Comparison of ENCODE assay signal across 30 mouse cellular contexts in the genomic region with DNA sequence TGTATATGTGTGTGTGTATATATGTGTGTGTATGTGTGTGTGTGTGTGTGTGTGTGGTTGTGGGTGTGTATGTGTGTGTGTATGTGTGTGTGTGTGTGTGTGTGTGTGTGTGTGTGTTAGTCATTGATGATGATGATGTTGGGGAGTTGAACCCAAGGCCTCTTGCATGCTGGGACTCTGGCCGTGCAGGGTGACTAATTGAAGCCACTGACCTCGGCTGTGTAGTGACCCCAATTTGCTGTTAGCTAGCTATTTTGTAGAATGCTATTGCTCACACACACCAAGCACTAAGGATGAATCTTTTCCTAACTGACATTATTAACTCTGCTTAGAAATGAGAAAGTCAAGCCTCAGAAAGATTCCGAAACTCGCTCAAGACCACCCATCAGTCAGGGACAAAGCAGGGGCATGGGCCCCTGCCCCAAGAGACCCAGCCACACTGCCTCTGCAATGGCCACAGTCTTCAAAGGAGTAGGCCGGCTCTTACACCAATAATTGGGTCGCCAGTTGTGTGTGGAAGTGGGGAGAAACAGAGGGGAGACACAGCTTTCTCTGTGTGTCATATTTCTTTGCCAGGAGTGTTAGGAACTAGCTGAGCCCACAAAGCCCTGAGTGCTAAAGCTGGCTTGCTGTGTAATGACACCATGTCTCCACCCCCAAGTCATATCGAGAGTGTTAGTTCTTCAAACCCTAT. TPM values are rescaled to one million over a fixed set of nuclear protein-coding genes. Genes with fewer than 3 reads are reported as not detected.
DNase-seq lines count a peak whose midpoint lies in the region; ATAC-seq and TF ChIP-seq lines count a peak whose summit lies in the region.
"Had no signal": no experiment of that assay in that cellular context is flagged by ENCODE, and none has a peak within 500 bp of the region (broad histone marks: within the 10 kb centered on the region; RNA-seq: fewer than 3 reads in every experiment).

No protein-coding gene starts in this region.

- no peaks in the 10 kb centered on the region for H3K9me3 ChIP-seq in heart, embryonic 15.5 days (replicated peaks)
- no peaks in the 10 kb centered on the region for H3K9me3 ChIP-seq in liver, postnatal 0 days (ENCODE audit: low read length)
- H3K9me3 ChIP-seq in forebrain, embryonic 15.5 days: no peaks in the 10 kb centered on the region
- H3K9me3 ChIP-seq: embryonic facial prominence, embryonic 10.5 days; embryonic facial prominence, embryonic 13.5 days; forebrain, embryonic 12.5 days; hindbrain, embryonic 10.5 days; hindbrain, embryonic 13.5 days; intestine, embryonic 15.5 days had no signal

- H3K27ac ChIP-seq in heart, embryonic 15.5 days: 0 out of 2 replicates have a peak overlapping the region, but pooled peaks have one; percentile 29
- peak overlapping the region; percentile 63 for H3K27ac ChIP-seq in liver, adult 2 months (replicated peaks; ENCODE audit: insufficient read depth, low read depth, low read length)
- no peak overlapping the region for H3K27ac ChIP-seq in liver, postnatal 0 days (ENCODE audit: low read depth)
- H3K27ac ChIP-seq in forebrain, embryonic 15.5 days (replicated peaks): no peak overlapping the region
- H3K27ac ChIP-seq: embryonic facial prominence, embryonic 10.5 days; embryonic facial prominence, embryonic 13.5 days; forebrain, embryonic 12.5 days; hindbrain, embryonic 10.5 days; hindbrain, embryonic 13.5 days; intestine, embryonic 15.5 days had no signal

- H3K9ac ChIP-seq in heart, embryonic 15.5 days: no peak overlapping the region
- no peak overlapping the region for H3K9ac ChIP-seq in liver, adult 2 months (ENCODE audit: low read depth, low read length)
- no peak overlapping the region for H3K9ac ChIP-seq in liver, postnatal 0 days (replicated peaks)
- no peak overlapping the region for H3K9ac ChIP-seq in forebrain, embryonic 15.5 days (replicated peaks)
- H3K9ac ChIP-seq: embryonic facial prominence, embryonic 13.5 days; forebrain, embryonic 12.5 days; hindbrain, embryonic 13.5 days; intestine, embryonic 15.5 days had no signal

- TF ChIP-seq POLR2A in liver, adult 2 months (IDR thresholded peaks at IDR 0.05; ENCODE audit: extremely low read depth, insufficient read depth, low read length): no peak

- TF ChIP-seq CTCF in liver, adult 2 months (IDR thresholded peaks at IDR 0.05; ENCODE audit: low read depth, low read length): no peak
- no peak for TF ChIP-seq CTCF in liver, postnatal 0 days (IDR thresholded peaks at IDR 0.05; ENCODE audit: low read depth)

- WGBS in heart, embryonic 15.5 days: 69% methylated on average over 7 of the region's 7 CpGs
- 71% methylated on average over 7 of the region's 7 CpGs for WGBS in liver, adult 2 months
- 68% methylated on average over 7 of the region's 7 CpGs for WGBS in liver, postnatal 0 days (ENCODE audit: insufficient replicate concordance)
- 63% methylated on average over 7 of the region's 7 CpGs for WGBS in forebrain, embryonic 15.5 days

- no peak overlapping the region for H3K4me2 ChIP-seq in heart, embryonic 15.5 days
- H3K4me2 ChIP-seq in liver, postnatal 0 days (ENCODE audit: low read depth, low read length): no peak overlapping the region
- no peak overlapping the region for H3K4me2 ChIP-seq in forebrain, embryonic 15.5 days (replicated peaks)
- H3K4me2 ChIP-seq: embryonic facial prominence, embryonic 13.5 days; forebrain, embryonic 12.5 days; hindbrain, embryonic 13.5 days; intestine, embryonic 15.5 days had no signal

- H3K4me3 ChIP-seq in heart, embryonic 15.5 days: no peak overlapping the region
- H3K4me3 ChIP-seq in liver, adult 2 months (ENCODE audit: insufficient read depth, low read depth, low read length): no peak overlapping the region
- H3K4me3 ChIP-seq in liver, postnatal 0 days (ENCODE audit: low read depth, low read length): no peak overlapping the region
- H3K4me3 ChIP-seq in forebrain, embryonic 15.5 days: no peak overlapping the region
- H3K4me3 ChIP-seq: embryonic facial prominence, embryonic 10.5 days; embryonic facial prominence, embryonic 13.5 days; erythroblast, embryonic 14.5 days; forebrain, embryonic 12.5 days; hindbrain, embryonic 10.5 days; hindbrain, embryonic 13.5 days; intestine, embryonic 15.5 days had no signal

- peak; percentile 45 for DNase-seq in adrenal gland, postnatal 14 days
- no peak for DNase-seq in adrenal gland, adult 8-10 months
- DNase-seq in heart, adult 8-10 months (ENCODE audit: low spot score): no peak
- DNase-seq in liver, adult 2 months (ENCODE audit: extremely low read depth, low read depth, low spot score): no peak
- no peak for DNase-seq in liver, postnatal 0 days
- DNase-seq: cerebellum, adult 11-12 months; cerebellum, adult 8-10 months; cerebellum, postnatal 36 days; embryo, embryonic 11 days; gastrocnemius, postnatal 10 days; gastrocnemius, postnatal 36 days; kidney, adult 18-20 months had no signal

- H3K4me1 ChIP-seq in heart, embryonic 15.5 days (replicated peaks): peaks cover 31% of the 10 kb centered on the region
- H3K4me1 ChIP-seq in liver, adult 2 months (ENCODE audit: control insufficient read depth, insufficient read depth, low read length): peaks cover 5% of the 10 kb centered on the region
- H3K4me1 ChIP-seq in liver, postnatal 0 days (ENCODE audit: insufficient read depth): peaks cover 7% of the 10 kb centered on the region
- peaks cover 3% of the 10 kb centered on the region; the same call in 1 of the 2 replicates for H3K4me1 ChIP-seq in forebrain, embryonic 15.5 days
- H3K4me1 ChIP-seq: forebrain, embryonic 12.5 days; hindbrain, embryonic 13.5 days had no signal

- ATAC-seq in heart, embryonic 15.5 days (replicated peaks; ENCODE audit: insufficient number of reproducible peaks, insufficient read depth, low FRiP score, low read depth): no peak
- ATAC-seq in liver, postnatal 0 days: no peak
- no peak for ATAC-seq in forebrain, embryonic 15.5 days (replicated peaks)
- ATAC-seq: activated CD4-positive, CD25-positive, alpha-beta regulatory T cell, adult 4 months; forebrain, embryonic 16.5 days; hindbrain, embryonic 16.5 days; intestine, embryonic 15.5 days had no signal

- TF ChIP-seq EP300 in liver, postnatal 0 days (IDR thresholded peaks at IDR 0.05; ENCODE audit: low read depth): no peak

- H3K36me3 ChIP-seq in heart, embryonic 15.5 days: no peaks in the 10 kb centered on the region
- H3K36me3 ChIP-seq in liver, adult 2 months (ENCODE audit: control insufficient read depth, insufficient read depth, low read length): no peaks in the 10 kb centered on the region
- no peaks in the 10 kb centered on the region for H3K36me3 ChIP-seq in liver, postnatal 0 days (replicated peaks; ENCODE audit: insufficient read depth, low read length)
- H3K36me3 ChIP-seq in forebrain, embryonic 15.5 days: no peaks in the 10 kb centered on the region
- H3K36me3 ChIP-seq: embryonic facial prominence, embryonic 10.5 days; embryonic facial prominence, embryonic 13.5 days; forebrain, embryonic 12.5 days; hindbrain, embryonic 10.5 days; hindbrain, embryonic 13.5 days; intestine, embryonic 15.5 days had no signal

- peaks cover 7% of the 10 kb centered on the region; the same call in 1 of the 2 replicates for H3K27me3 ChIP-seq in heart, embryonic 15.5 days
- H3K27me3 ChIP-seq in liver, adult 2 months (ENCODE audit: control insufficient read depth, insufficient read depth, low read length): no peaks in the 10 kb centered on the region
- no peaks in the 10 kb centered on the region for H3K27me3 ChIP-seq in liver, postnatal 0 days (ENCODE audit: insufficient read depth, low read length)
- no peaks in the 10 kb centered on the region for H3K27me3 ChIP-seq in forebrain, embryonic 15.5 days
- H3K27me3 ChIP-seq: intestine, embryonic 15.5 days had no signal

- H3K79me2 ChIP-seq in liver, adult 2 months (ENCODE audit: control insufficient read depth, insufficient read depth, low read length): no peaks in the 10 kb centered on the region

RNA-seq across cellular contexts. Expression of a gene that starts 6.1 kb away (rescaled TPM):
- 131 and 156 TPM in 2 replicates for total RNA-seq in adrenal gland, postnatal 14 days (2021)
- total RNA-seq in adrenal gland, adult 8-10 months (2022): 100 to 1,000 TPM in 2 of 4 experiments, 10 to 100 TPM in 2; 80.9 to 133 (median 107) TPM
- 52.0 and 57.2 TPM in 2 replicates for polyA plus RNA-seq in heart, embryonic 15.5 days (2015; fragmentation: Nextera tagmentation; extraction: Ambion mirVana)
- total RNA-seq in heart, adult 8-10 months (2022): 10 to 100 TPM; 44.8 to 57.2 (median 49.5) TPM
- total RNA-seq in liver, adult 2 months (2014; rRNA removed): 13.3 and 21.4 TPM in 2 replicates
- 30.5 and 35.3 TPM in 2 replicates for polyA plus RNA-seq in liver, adult 2 months (2012; rRNA removed)
- 22.6 and 22.9 TPM in 2 replicates for polyA plus RNA-seq in liver, postnatal 0 days (2015; fragmentation: Nextera tagmentation; extraction: Ambion mirVana)
- 3.7 and 5.6 TPM in 2 replicates for polyA plus RNA-seq in forebrain, embryonic 15.5 days (2015; fragmentation: Nextera tagmentation; extraction: Ambion mirVana)
- polyA plus RNA-seq: activated CD4-positive, CD25-positive, alpha-beta regulatory T cell, adult 4 months had no signal

RNA-seq across cellular contexts. Expression of a gene that starts 41.1 kb away (rescaled TPM):
- total RNA-seq in adrenal gland, postnatal 14 days (2021): not detected in 2 replicates
- not detected for total RNA-seq in adrenal gland, adult 8-10 months (2022)
- not detected in 2 replicates for polyA plus RNA-seq in heart, embryonic 15.5 days (2015; fragmentation: Nextera tagmentation; extraction: Ambion mirVana)
- not detected for total RNA-seq in heart, adult 8-10 months (2022)
- not detected in 2 replicates for total RNA-seq in liver, adult 2 months (2014; rRNA removed)
- polyA plus RNA-seq in liver, adult 2 months (2012; rRNA removed): not detected in 2 replicates
- not detected in 2 replicates for polyA plus RNA-seq in liver, postnatal 0 days (2015; fragmentation: Nextera tagmentation; extraction: Ambion mirVana)
- 0.15 and 0.34 TPM in 2 replicates for polyA plus RNA-seq in forebrain, embryonic 15.5 days (2015; fragmentation: Nextera tagmentation; extraction: Ambion mirVana)
- total RNA-seq: adrenal gland, adult 18-20 months; gastrocnemius, adult 18-20 months; gastrocnemius, postnatal 10 days; gastrocnemius, postnatal 36 days; granulocyte monocyte progenitor cell, adult 5-6 weeks; heart, postnatal 25 days had no signal
- polyA plus RNA-seq: activated CD4-positive, CD25-positive, alpha-beta regulatory T cell, adult 4 months; cortical plate, adult 2 months; embryonic facial prominence, embryonic 10.5 days; embryonic facial prominence, embryonic 13.5 days; erythroblast, embryonic 14.5 days; forebrain, embryonic 12.5 days; heart, embryonic 14.5 days; intestine, embryonic 15.5 days had no signal

RNA-seq across cellular contexts. Expression of a gene that starts 41.9 kb away (rescaled TPM):
- total RNA-seq in adrenal gland, postnatal 14 days (2021): 0.48 and 0.90 TPM in 2 replicates
- total RNA-seq in adrenal gland, adult 8-10 months (2022): 1 to 10 TPM in 2 of 4 experiments, under 1 TPM in 2; 0.49 to 1.9 (median 1.3) TPM
- polyA plus RNA-seq in heart, embryonic 15.5 days (2015; fragmentation: Nextera tagmentation; extraction: Ambion mirVana): 0.13 TPM in 1 of 2 replicates, not detected in the other
- total RNA-seq in heart, adult 8-10 months (2022): not detected
- not detected in 2 replicates for total RNA-seq in liver, adult 2 months (2014; rRNA removed)
- 0.04 TPM in 1 of 2 replicates, not detected in the other for polyA plus RNA-seq in liver, adult 2 months (2012; rRNA removed)
- polyA plus RNA-seq in liver, postnatal 0 days (2015; fragmentation: Nextera tagmentation; extraction: Ambion mirVana): not detected in 2 replicates
- polyA plus RNA-seq in forebrain, embryonic 15.5 days (2015; fragmentation: Nextera tagmentation; extraction: Ambion mirVana): 0.27 and 0.38 TPM in 2 replicates
- total RNA-seq: gastrocnemius, adult 18-20 months; gastrocnemius, postnatal 10 days; gastrocnemius, postnatal 36 days; granulocyte monocyte progenitor cell, adult 5-6 weeks; heart, postnatal 25 days had no signal
- polyA plus RNA-seq: activated CD4-positive, CD25-positive, alpha-beta regulatory T cell, adult 4 months; erythroblast, embryonic 14.5 days had no signal

Comparison
In these comparisons a context has a peak if more than half of its experiments do, and no peak if none do; other contexts are left out.
1. H3K27ac ChIP-seq: peak in heart, embryonic 15.5 days (single experiment) and liver, adult 2 months (single experiment); none in liver, postnatal 0 days (single experiment) and forebrain, embryonic 15.5 days (single experiment).